Mouse (Mus musculus) activated CD4-positive, CD25-positive, alpha-beta regulatory T cell, adult 4 months (primary cell): ENCODE measurements around the gene Gm17949. TPM values are rescaled to one million over a fixed set of nuclear protein-coding genes. Genes with fewer than 3 reads are reported as not detected.
A peak's percentile ranks its signal among the peaks of the same experiment; 100 is the strongest.
"Not testable (repeated sequence)": the region's sequence is repeated elsewhere in the genome, so short reads cannot be mapped to it uniquely, and the experiment has no call there.

Experiments used
- ATAC-seq: one replicate; pipeline ENCODE4 v1.8.0; 2017
- polyA plus RNA-seq, 2 experiments: library from polyadenylated mRNA; unstranded; fragments of 100-300 nt; shearing (Covaris generic); gene quantifications; one replicate each; pipeline ENCODE4 v1.2.1; 2017

Gm17949 gene
- polyA plus RNA-seq, 2 experiments from 2014 or later, result 0.57 TPM; not detected in 1

GRCm38 (mm10) chr17:57047406-57047805 is 36.1 kb downstream of the Gm17949 start:
- ATAC-seq, result no peak

- no peak for ATAC-seq
Measured at GRCm38 (mm10) chr17:57048816-57049215, 37.5 kb downstream of the Gm17949 start.

DNA sequence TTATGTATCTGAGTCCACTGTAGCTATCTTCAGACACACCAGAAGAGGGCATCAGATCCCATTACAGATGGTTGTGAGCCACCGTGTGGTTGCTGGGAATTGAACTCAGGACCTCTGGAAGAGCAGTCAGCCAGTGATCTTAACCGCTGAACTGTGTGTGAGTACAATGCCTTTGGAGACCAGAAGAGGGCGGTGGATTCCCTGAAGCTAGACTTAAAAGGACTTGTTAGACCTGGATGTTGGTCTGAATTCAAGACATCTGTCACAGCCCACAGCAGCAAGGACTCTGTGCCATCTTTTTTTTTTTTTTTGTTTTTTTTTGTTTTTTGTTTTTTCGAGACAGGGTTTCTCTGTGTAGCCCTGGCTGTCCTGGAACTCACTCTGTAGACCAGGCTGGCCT is 40.4 kb downstream of the Gm17949 start:
- not testable (repeated sequence) for ATAC-seq

- no peak for ATAC-seq
Measured at GRCm38 (mm10) chr17:57056246-57056645, 45.0 kb downstream of the Gm17949 start.

DNA sequence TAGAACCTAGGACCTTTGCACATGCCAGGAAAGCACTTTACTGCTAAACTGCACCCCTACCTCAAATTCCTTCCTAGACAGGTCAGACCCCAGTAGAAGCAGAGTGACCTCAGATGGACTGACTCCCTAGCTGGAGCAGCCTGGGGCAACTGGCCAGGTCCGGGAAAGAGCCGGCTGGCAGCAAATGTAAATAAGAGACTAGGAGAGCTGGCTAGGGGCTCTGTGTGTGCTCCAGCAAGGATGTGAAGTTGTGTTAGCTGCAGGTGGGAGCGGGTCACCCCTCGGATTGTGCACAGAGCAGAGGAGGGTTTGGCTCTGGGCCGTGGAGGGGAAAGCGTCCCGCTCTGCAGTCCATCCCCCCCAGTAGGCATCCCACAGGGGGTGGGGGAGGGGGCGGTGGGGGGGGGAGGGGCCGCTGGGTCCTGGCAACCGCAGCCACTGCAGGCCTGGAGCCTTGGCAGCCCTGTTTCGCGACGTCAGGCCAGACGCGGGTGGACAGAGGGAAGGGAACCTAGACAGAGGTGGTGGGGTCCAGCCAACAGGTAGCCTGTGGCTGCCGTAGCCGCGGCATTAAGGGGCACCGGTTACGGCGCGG is 47.7 kb downstream of the Gm17949 start, which contains the start of gene Crb3:
Gene Crb3 (plus strand): TSS at position 215 of the 595 bp plus-strand sequence.
- ATAC-seq, result no peak

DNA sequence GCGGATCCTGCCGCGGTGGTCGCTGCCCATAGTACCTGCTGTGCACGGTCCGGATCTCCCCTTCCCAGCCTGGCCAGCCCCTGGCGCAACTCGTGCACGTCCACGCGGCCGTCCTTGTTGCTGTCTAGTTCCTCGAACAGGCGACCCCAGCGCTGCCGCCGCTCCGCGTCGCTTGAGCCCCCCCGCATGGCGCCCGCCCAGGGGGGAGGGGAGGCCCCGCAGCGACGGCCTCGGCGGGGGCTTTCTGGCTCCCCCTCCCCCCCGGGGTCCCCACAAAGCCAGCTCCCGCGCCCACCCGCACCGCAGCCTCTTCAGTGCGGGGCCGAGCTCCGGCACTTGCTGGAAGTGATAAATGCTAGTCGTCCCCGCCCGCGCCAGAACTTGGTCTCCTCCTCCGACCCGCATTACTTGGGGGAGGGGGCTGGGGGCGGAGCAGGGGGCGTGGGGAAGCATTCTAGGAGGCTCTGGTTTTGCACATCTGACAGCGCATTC is 48.3 kb downstream of the Gm17949 start, which contains the start of gene Slc25a23:
Gene Slc25a23 (minus strand): TSS at position 378 of the 492 bp plus-strand sequence.
- no peak for ATAC-seq

DNA sequence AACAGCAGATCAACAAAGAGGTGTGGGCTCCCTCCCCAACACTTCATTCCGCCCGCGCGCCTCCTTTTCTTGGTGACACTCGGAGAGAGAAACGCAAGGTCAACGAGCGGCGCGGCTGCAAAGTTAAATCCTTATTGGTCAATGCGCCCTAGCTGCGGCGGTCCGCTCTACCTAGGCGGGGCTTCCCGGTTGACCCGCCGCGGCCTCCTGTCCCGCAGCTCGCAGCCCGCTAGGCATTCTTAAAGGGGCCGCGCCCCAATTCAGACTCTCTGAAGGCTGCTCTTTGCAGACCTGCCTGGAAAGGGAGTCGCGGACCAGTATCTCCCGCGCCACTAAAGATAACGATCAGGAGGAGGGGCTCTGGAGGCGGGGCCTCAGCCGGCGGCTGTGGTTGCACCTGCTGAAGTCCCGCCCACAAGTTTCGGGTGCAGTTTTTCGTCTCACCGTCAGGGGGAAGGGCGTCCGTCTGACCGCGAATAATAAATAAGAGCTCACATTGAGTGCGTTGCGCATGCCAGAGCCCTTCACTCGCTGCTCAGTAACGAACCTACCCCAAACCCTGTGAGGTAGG is 49.0 kb downstream of the Gm17949 start:
- peak; percentile 79 for ATAC-seq

DNA sequence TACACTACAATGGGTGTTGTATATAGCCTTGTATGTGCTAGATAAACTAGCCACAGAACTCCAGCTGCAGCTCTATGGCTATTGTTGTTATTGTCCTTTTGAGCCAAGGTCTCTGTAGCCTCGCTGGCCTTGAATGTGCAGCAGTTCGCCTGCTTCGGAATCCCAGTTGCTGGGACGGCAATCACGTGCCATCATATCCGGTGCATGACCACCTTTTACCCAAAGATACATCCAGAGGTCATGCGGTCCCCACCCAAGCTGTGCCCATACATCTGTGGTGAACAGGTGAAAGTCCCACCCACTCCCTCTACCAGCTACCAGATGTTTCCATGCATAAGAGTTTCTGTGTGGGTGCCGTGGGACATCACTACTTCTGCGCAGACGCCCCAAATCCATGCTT is 49.8 kb downstream of the Gm17949 start:
- peak; percentile 17 for ATAC-seq

DNA sequence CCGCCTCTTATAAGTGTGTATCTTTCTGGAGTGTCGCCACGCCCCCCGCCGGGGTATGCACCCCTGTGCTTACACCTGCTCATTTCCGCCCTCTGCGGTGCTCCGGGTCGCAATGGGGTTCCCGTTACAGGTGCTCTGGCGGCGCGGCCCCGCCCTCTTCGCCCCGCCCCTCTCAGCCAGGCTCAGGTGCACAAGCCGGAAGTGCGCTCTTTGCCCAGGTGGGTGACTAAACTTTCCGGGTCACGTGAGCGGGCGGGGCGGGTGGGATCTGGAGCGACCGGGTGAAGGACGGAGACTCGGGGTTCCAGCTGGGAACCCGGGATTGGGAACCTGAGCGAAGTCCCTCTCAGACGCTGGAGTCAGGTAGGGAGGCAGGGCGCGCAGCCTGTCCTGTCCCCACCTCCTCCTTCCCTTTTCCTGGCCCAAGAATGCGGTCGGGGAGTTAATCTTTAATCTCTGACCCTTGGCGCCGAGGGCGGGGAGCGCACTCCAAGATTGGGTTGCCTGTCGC is 50.8 kb downstream of the Gm17949 start:
- ATAC-seq, result no peak

GRCm38 (mm10) chr17:57062548-57062947 is 51.3 kb downstream of the Gm17949 start:
- ATAC-seq, result no peak

GRCm38 (mm10) chr17:57063031-57063430 is 51.8 kb downstream of the Gm17949 start:
- no peak for ATAC-seq

GRCm38 (mm10) chr17:57066908-57067307 is 55.6 kb downstream of the Gm17949 start:
- ATAC-seq, result no peak

DNA sequence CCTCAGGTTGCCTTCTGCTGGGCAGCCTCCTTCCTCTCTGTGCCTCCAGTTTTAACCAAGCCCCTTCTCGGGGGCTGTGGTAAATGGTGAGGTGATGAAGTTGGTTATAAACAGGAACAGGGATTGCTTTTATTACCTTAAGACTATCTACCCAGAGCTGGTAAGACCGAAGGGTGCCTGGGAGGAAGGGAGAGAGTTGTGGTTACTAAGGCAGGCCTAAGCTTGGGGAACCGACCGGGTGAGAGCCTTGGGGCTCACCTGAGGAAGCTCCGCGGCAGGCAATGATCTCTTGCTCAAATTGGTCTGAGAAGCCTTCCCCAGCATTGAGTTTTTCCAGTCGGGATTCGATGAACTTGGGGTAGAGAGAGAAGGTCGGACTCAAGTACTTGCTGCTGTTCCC is 59.0 kb downstream of the Gm17949 start:
- ATAC-seq, result no peak

DNA sequence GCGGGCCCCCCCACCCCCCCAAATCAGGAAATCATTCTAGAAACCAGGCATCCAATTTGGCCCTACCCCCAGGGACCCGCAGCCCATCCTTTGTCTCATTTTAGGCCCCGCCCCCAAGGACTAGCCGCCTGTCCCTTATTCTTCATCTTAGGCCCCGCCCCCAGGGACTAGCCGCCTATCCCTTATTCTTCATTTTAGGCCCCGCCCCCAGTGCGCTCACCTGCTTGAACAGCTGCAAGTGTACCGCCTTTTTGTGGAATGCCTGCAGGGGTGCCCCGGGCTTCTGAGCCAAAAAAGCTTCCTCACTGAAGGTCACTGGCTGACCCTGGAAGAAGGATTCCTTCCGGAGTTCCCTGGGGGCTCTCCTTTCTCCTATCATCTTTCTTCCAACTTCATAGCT is 59.4 kb downstream of the Gm17949 start:
- ATAC-seq, result no peak

Other genes with a start within 250 kb of the Gm17949 start
- gene Dus3l, start 246.7 kb upstream of the Gm17949 start, polyA plus RNA-seq, result 10 to 100 TPM; 24.3 to 32.7 TPM
- under 1 TPM; 0.33 to 0.74 TPM for gene Prr22, start 241.2 kb upstream of the Gm17949 start, polyA plus RNA-seq
- gene Rfx2, start 180.5 kb upstream of the Gm17949 start, polyA plus RNA-seq, result 1 to 10 TPM; 1.4 to 1.9 TPM
- gene Acsbg2, start 137.0 kb upstream of the Gm17949 start, polyA plus RNA-seq, result under 1 TPM in 1 of 2 experiments, not detected in 1; 0.21 TPM
- under 1 TPM; 0.28 to 0.37 TPM for gene 1700061G19Rik, start 136.0 kb upstream of the Gm17949 start, polyA plus RNA-seq
- gene Mllt1, start 76.1 kb upstream of the Gm17949 start, polyA plus RNA-seq, result 1 to 10 TPM; 4.6 to 6.4 TPM
- gene Acer1, start 29.3 kb upstream of the Gm17949 start, polyA plus RNA-seq, result not detected
- 10 to 100 TPM; 79.3 to 85.4 TPM for gene Clpp, start 21.2 kb upstream of the Gm17949 start, polyA plus RNA-seq
- gene Alkbh7, start 14.1 kb upstream of the Gm17949 start, polyA plus RNA-seq, result 10 to 100 TPM; 22.6 to 26.9 TPM
- not detected for gene Pspn, start 11.5 kb upstream of the Gm17949 start, polyA plus RNA-seq
- 10 to 100 TPM; 63.3 to 89.3 TPM for gene Gtf2f1, start 181 bp upstream of the Gm17949 start, polyA plus RNA-seq
- gene Khsrp, start 20.1 kb downstream of the Gm17949 start, polyA plus RNA-seq, result 10 to 100 TPM; 19.6 to 30.9 TPM
- not detected for gene Slc25a41, start 30.2 kb downstream of the Gm17949 start, polyA plus RNA-seq
- gene Crb3, start 47.6 kb downstream of the Gm17949 start, polyA plus RNA-seq, result under 1 TPM; 0.46 to 0.73 TPM
- 1 to 10 TPM; 1.5 to 3.2 TPM for gene Slc25a23, start 48.4 kb downstream of the Gm17949 start, polyA plus RNA-seq
- 100 to 1,000 TPM; 205 to 208 TPM for gene Dennd1c, start 67.0 kb downstream of the Gm17949 start, polyA plus RNA-seq
- 1 to 10 TPM; 3.5 to 4.2 TPM for gene Tubb4a, start 76.3 kb downstream of the Gm17949 start, polyA plus RNA-seq
- 1 to 10 TPM; 9.0 to 9.9 TPM for gene Tnfsf9, start 93.9 kb downstream of the Gm17949 start, polyA plus RNA-seq
- gene Cd70, start 138.3 kb downstream of the Gm17949 start, polyA plus RNA-seq, result 1 to 10 TPM; 1.1 to 2.1 TPM
- gene Tnfsf14, start 182.7 kb downstream of the Gm17949 start, polyA plus RNA-seq, result 10 to 100 TPM in 1 of 2 experiments, 1 to 10 TPM in 1; 7.9 to 12.8 TPM
- under 1 TPM in 1 of 2 experiments, not detected in 1; 0.41 TPM for gene C3, start 216.7 kb downstream of the Gm17949 start, polyA plus RNA-seq
- gene Gpr108, start 237.0 kb downstream of the Gm17949 start, polyA plus RNA-seq, result 10 to 100 TPM; 46.4 to 55.8 TPM
- gene Trip10, start 238.0 kb downstream of the Gm17949 start, polyA plus RNA-seq, result 1 to 10 TPM; 1.7 to 2.5 TPM